Mouse (Mus musculus) erythroblast, embryonic 14.5 days (primary cell): ENCODE measurements around the gene Adgre4.

ENCODE experiments used
- GATA1 ChIP-seq: IDR thresholded peaks from 2 replicates; pipeline ENCODE4 v1.6.1; 2012; ENCODE audit warnings: low read length, inconsistent platforms, mixed read lengths
- TAL1 ChIP-seq: IDR thresholded peaks from 3 replicates; pipeline ENCODE4 v1.6.1; 2012; ENCODE audit warnings: low read length, inconsistent platforms, mixed read lengths

DNA sequence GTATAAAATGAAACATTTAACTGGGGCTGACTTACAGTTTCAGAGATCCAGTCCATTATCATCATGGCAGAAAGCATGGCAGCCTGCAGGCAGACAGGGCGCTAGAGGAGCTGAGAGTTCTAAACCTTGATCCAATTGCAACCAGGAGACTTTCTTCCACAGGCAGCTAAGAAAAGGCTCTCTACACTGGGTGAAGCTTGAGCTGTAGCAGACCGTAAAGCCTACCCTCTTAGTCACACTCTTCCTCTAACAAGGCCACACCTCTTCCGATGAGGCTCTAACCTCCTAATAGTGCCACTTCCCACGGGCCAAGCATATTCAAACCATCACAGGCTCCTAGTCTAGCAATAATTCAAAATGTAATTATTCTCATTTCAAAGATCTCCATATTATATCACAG, 127.4 kb downstream of the Adgre4 start:
- TF ChIP-seq GATA1 (no peak), TAL1 (no peak)
